Mouse (Mus musculus) testis, postnatal 14 days (tissue): ENCODE measurements around the gene Gm17190.
A peak's percentile ranks its signal among the peaks of the same experiment; 100 is the strongest.
"Not testable (repeated sequence)": the region's sequence is repeated elsewhere in the genome, so short reads cannot be mapped to it uniquely, and the experiment has no call there.

Experiments
- DNase-seq: peaks from one replicate; pipeline ENCODE4 v3.0.0; 2021; ENCODE audit warnings: low spot score

Gene Gm17190

DNA sequence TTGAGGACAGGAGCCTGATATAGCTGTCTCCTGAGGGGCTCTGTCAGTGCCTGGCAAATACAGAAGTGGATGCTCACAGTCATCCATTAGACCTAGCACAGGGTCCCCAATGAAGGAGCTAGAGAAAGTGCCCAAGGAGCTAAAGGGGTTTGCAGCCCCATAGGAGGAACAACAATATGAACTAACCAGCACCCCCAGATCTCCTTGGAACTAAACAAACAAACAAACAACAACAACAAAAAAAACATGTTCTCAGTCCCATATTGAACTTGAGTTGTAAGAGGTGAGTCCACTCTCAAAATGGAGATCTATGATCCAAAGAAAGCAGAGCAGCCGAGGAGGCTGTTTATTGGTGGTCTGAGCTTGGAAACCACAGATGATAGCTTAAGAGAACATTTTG is at the start of gene Gm17190:
TSS of gene Gm17190 (plus strand) at position 301 of the 400 bp plus-strand sequence.
- DNase-seq = not testable (repeated sequence)

DNA sequence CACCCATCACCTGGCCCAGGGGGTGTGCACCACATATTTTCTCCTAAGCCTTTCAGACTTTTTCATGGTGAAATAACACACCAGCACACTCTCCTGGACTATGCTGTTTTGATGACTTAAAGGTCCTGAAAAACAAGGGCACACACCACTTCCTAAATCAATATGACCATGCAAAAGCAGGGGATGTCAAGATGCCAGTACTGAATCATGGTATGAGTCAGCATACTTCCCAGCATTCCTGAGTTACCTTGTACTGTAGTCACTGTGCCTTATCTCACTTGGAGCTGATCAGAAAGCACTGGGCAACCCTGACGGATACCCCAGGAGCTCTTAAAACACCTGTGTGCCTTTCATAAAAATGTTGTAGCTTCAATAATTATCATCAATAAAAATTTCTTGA is 42.3 kb upstream of the Gm17190 start:
- no peak for DNase-seq

GRCm38 (mm10) chr13:96040275-96041042 is 41.4 kb upstream of the Gm17190 start:
- no peak for DNase-seq

DNA sequence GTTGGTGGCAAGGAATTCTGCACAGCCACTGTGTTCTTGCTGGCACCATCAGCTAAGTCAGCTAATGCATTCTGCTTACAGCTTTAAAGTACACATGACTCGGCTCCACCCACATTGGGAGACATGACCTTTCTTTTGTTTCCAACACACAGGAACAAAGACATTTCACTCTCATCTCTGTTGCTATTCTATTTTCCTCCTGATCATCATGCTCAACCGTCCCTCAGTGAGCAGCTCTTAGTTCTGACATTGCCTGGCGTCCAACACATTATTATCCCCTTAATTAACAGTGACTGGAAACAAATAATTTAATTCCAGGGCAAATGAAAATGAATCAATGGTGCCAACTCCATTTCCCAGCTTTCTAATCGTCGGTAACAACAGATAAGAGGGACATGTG is 36.5 kb upstream of the Gm17190 start:
- DNase-seq = no peak

GRCm38 (mm10) chr13:96052755-96053154 is 29.1 kb upstream of the Gm17190 start:
- no peak for DNase-seq

DNA sequence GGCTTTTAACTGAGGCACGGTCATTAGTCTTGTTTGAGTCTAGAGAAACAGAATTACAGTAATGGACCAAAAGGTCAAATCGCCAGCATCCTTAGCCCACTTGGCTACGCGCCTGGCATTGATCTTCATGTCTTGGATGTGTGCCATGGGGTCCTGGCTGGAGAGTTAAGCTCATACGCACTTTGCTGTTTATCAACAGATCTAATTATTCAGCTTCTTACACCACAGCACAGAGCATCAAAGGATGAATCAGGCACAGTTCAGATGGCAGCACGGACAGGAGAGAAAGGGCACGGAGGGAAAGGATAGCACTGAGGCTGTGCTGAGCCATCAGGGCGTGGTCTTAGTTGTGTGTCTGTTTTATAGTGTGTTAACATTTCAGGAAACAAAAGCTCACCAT is 8.3 kb upstream of the Gm17190 start:
- no peak for DNase-seq

DNA sequence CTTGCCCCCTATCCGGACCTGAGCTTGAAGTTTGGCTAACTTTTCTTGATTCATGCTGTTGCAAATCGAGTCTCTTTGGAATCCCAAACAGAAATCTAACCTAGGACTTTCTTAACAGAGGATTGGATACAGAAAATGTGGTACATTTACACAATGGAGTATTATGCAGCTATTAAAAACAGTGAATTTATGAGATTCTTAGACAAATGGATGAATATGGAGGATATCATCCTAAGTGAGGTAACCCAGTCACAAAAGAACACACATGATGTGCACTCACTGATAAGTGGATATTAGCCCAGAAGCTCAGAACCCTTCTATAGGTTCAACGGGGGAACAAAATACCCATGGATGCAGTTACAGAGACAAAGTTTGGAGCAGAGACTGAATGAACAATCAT is 578 bp upstream of the Gm17190 start, which contains the start of gene Gm20075:
TSS of gene Gm20075 (minus strand) at position 101 of the 400 bp plus-strand sequence.
- DNase-seq = not testable (repeated sequence)

DNA sequence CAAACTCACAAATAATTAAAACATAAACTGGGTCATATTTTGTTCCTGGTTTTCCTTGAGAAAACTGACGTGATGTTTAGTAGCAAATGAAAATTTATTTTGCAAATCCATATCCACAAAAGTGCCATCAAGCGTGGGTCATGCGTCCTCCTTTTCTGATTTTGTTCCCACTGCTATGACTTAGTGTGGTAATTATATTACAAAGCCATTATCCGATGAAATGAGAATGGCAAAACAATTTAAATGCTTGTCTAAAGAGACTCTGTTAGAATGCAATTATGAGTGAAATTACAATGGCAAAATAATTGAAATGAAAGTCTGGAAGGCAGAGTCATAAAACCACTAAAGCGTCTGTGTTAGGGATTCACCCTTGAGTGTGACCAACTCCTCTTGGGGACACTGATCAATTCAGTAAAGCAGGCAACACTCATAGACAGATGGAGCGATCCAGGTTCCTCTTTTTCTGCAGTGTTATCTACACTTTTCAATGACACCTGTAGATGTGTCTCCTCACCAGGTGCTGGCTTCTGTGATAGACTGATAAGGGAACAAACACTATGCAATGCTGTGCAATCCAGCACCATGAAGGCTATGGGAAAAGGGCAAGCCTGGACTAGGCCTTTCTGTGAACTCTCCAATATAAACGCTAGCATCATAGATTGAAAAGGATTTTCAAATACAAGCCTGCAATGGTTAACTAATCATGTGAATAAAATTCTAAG is 3.9 kb downstream of the Gm17190 start:
- DNase-seq = no peak

- DNase-seq = no peak
These were observed 9.1 kb downstream of the Gm17190 start for GRCm38 (mm10) chr13:96090929-96091328.

DNA sequence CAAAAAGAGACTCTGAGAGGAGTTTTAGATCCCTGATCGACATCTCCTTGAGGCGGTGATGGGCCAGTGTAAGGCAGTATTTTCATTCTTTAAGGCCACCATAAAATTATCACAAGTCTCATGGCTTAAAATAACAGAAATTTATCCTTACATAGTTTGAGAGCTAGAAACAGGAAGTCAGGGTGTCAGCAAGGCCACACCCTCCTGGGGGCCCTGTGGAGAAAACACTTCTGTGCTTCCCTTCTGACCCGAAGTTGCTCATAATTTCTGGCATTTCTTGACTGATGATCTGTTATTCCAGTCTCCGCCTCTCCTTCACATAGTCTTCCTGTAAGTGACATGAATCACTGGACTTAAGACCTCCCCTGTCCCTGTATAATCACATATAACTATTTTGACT is 24.5 kb downstream of the Gm17190 start:
- no peak for DNase-seq

GRCm38 (mm10) chr13:96110767-96111166 is 28.9 kb downstream of the Gm17190 start:
- no peak for DNase-seq

DNA sequence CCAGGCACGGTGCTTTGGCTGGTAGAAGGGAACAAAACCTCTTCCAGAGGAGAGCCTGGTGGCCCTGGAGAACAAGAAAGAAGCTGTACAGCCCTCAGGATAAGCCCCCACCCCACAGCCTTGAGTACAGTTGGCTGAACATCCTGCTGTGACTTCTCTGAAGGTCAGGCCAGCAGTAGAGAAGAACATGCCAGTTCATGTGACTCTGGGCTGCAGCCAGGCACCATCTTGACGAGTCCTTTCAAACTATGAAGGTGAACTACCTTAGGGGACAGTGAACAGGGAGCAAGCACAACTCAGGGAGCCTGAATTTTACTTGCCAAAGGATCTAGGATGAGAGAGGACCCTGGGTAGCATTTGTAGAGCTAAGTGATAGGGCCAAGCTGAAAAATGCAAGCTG is 30.9 kb downstream of the Gm17190 start:
- no peak for DNase-seq

GRCm38 (mm10) chr13:96125011-96125410 is 43.2 kb downstream of the Gm17190 start:
- DNase-seq = peak; percentile 14

- no peak for DNase-seq
These were observed 44.8 kb downstream of the Gm17190 start for GRCm38 (mm10) chr13:96126669-96127068.

DNA sequence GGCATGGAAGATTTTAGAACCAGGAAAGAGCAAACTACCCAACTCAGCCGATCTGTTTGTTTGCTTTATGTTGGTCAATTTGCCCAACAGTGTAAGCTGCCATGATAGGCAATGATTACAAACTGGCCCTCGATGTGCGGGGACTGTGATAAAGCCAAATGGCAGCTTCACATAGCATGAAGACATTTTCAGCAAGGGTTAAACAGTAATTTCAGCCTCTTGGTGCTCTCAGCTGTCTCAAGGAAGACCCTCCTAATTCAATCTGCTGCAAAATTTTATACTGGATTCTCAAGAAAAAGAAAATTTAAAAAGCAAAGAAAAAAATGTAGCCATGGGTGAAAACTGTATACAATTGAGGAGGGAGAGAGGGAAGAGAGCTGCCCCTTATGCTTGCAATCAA is 47.2 kb downstream of the Gm17190 start:
- DNase-seq = no peak

- DNase-seq = peak; percentile 20
These were observed 49.2 kb downstream of the Gm17190 start for GRCm38 (mm10) chr13:96131050-96131449.

DNA sequence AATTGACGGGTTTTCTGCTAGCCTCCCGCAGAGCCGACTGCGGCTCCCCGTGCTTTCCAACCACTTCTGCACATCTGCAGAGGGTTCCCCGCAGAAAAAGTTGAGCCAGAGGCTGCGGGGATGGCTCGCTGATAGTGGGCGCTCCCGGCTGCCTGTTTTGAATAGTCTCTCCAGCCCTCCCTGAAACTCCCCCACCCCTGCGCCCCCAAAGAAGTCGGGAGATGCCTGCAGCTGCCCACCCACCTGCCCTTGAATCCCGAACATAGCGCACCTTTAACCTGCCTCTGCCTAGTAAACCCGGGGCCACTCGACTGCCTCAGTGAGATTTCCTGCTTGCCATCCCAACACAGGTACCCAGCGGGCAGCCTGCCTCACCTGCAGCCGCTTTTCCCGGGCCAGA is 50.1 kb downstream of the Gm17190 start:
- no peak for DNase-seq

- peak; percentile 9 for DNase-seq
These were observed 50.6 kb downstream of the Gm17190 start, which contains the start of gene Sv2c for GRCm38 (mm10) chr13:96132401-96132816. Gene Sv2c, minus strand, starts transcription at chr13:96132577.
